Mouse (Mus musculus) hindbrain, postnatal 0 days (tissue): ENCODE data around the gene Cdh26. TPM values are rescaled to one million over a fixed set of nuclear protein-coding genes. Genes with fewer than 3 reads are reported as not detected.
A peak's percentile ranks its signal among the peaks of the same experiment; 100 is the strongest.

ENCODE experiments used
- ATAC-seq: fragments of 200-750 bp; cut with Nextera tagmentation; 2 replicates; pipeline ENCODE4 v1.8.0; 2017; ENCODE audit warnings: mild to moderate bottlenecking, moderate TSS enrichment, moderate library complexity
- DNase-seq: peaks from one replicate; pipeline ENCODE4 v3.0.0-alpha.2; 2015; ENCODE audit warnings: low spot score
- H3K27ac ChIP-seq: fragments of 300-500 bp; sonication (generic); 2 replicates; pipeline ENCODE4 v1.5.1; 2014; ENCODE audit warnings: mild to moderate bottlenecking
- H3K27me3 ChIP-seq: fragments of 300-500 bp; sonication (generic); 2 replicates; pipeline ENCODE4 v1.6.1; 2014; ENCODE audit warnings: low read length, mixed read lengths; ENCODE audit not compliant: insufficient read depth
- H3K36me3 ChIP-seq: fragments of 300-500 bp; sonication (generic); 2 replicates; pipeline ENCODE4 v1.6.1; 2014; ENCODE audit warnings: low read length, mixed read lengths; ENCODE audit not compliant: insufficient read depth
- H3K4me1 ChIP-seq: fragments of 300-500 bp; sonication (generic); 2 replicates; pipeline ENCODE4 v1.6.1; 2014; ENCODE audit warnings: antibody characterized with exemption, low read length, mixed read lengths; ENCODE audit not compliant: insufficient read depth
- H3K4me2 ChIP-seq: fragments of 300-500 bp; sonication (generic); 2 replicates; pipeline ENCODE4 v1.6.1; 2014; ENCODE audit warnings: low read depth, mild to moderate bottlenecking, low read length, moderate library complexity, mixed read lengths
- H3K4me3 ChIP-seq: fragments of 300-500 bp; sonication (generic); 2 replicates; pipeline ENCODE4 v1.5.1; 2014; ENCODE audit warnings: low read length
- H3K9ac ChIP-seq: fragments of 300-500 bp; sonication (generic); replicated peaks from 2 replicates; pipeline ENCODE4 v1.6.1; 2014; ENCODE audit warnings: mild to moderate bottlenecking, low read length, moderate library complexity, mixed read lengths
- H3K9me3 ChIP-seq: fragments of 300-500 bp; sonication (generic); 2 replicates; pipeline ENCODE4 v1.6.1; 2016; ENCODE audit warnings: low read length, mixed read lengths
- CTCF ChIP-seq: IDR thresholded peaks from 2 replicates; pipeline ENCODE4 v1.5.1; 2016; ENCODE audit warnings: antibody characterized with exemption, control low read depth, low read depth
- WGBS: fragments of 180-500 bp; shearing (Covaris S2); extraction: QIAGEN DNeasy Blood & Tissue Kit; methylation state at CpG from one replicate; pipeline ENCODE4 v1.1.7; 2014; 5-methylcytosine and 5-hydroxymethylcytosine counted together
- polyA plus RNA-seq: library from polyadenylated mRNA; unstranded; fragments of >200 nt; fragmentation: Nextera tagmentation; extraction: Ambion mirVana; gene quantifications from 2 replicates; pipeline ENCODE4 v1.2.1, GENCODE M21; 2015
- total RNA-seq: library from RNA; depleted of rRNA; stranded (reverse); fragments of >200 nt; gene quantifications from 2 replicates; pipeline ENCODE4 v1.2.3, GENCODE M21; 2014; rRNA removed

Gene Cdh26
- 0.14 and 0.42 TPM in 2 replicates for total RNA-seq
- 0.37 and 0.38 TPM in 2 replicates for polyA plus RNA-seq

GRCm38 (mm10) chr2:178430231-178430630 is at the start of gene Cdh26:
Gene Cdh26 (plus strand): TSS chr2:178430531.
- H3K9me3 ChIP-seq = no peaks in the 10 kb centered on the region
- 80% methylated on average over 4 of the region's 4 CpGs for WGBS
- no peaks in the 10 kb centered on the region for H3K4me1 ChIP-seq
- H3K4me2 ChIP-seq = no peak within 1 kb of the TSS
- no peak within 1 kb of the TSS for H3K9ac ChIP-seq
- TF ChIP-seq CTCF = no peak
- no peak within 1 kb of the TSS for H3K27ac ChIP-seq
- no peak for DNase-seq
- H3K27me3 ChIP-seq = no peaks in the 10 kb centered on the region
- ATAC-seq = no peak
- no peaks in the 10 kb centered on the region for H3K36me3 ChIP-seq
- H3K4me3 ChIP-seq = no peak within 1 kb of the TSS

GRCm38 (mm10) chr2:178407053-178407815 is 23.1 kb upstream of the Cdh26 start, which contains the start of gene Sycp2:
Gene Sycp2 (minus strand): TSS chr2:178407685.
- no peak within 1 kb of the TSS for H3K9ac ChIP-seq
- peak; percentile 44; the same call in 1 of the 2 replicates for TF ChIP-seq CTCF
- H3K27me3 ChIP-seq = no peaks in the 10 kb centered on the region
- 87% methylated on average over 52 of the region's 52 CpGs for WGBS
- no peak within 1 kb of the TSS for H3K27ac ChIP-seq
- DNase-seq = no peak
- H3K4me1 ChIP-seq = no peaks in the 10 kb centered on the region
- H3K9me3 ChIP-seq = no peaks in the 10 kb centered on the region
- peak; percentile 45; the same call in 1 of the 2 replicates for ATAC-seq
- no peak within 1 kb of the TSS for H3K4me2 ChIP-seq
- no peaks in the 10 kb centered on the region for H3K36me3 ChIP-seq
- no peak within 1 kb of the TSS for H3K4me3 ChIP-seq

GRCm38 (mm10) chr2:178409024-178409423 is 21.3 kb upstream of the Cdh26 start:
- H3K9me3 ChIP-seq = no peaks in the 10 kb centered on the region
- H3K4me3 ChIP-seq = no peak overlapping the region
- ATAC-seq (no peak), DNase-seq (no peak)
- TF ChIP-seq CTCF = no peak
- peaks cover 12% of the 10 kb centered on the region; the same call in 1 of the 2 replicates for H3K4me1 ChIP-seq
- H3K36me3 ChIP-seq = no peaks in the 10 kb centered on the region
- no peak overlapping the region for H3K9ac ChIP-seq
- H3K27ac ChIP-seq = no peak overlapping the region
- H3K4me2 ChIP-seq = no peak overlapping the region
- H3K27me3 ChIP-seq = no peaks in the 10 kb centered on the region
- WGBS = 54% methylated on average over 1 of the region's 1 CpGs

- H3K4me1 ChIP-seq = peaks cover 17% of the 10 kb centered on the region
- 85% methylated on average over 6 of the region's 6 CpGs for WGBS
- no peak overlapping the region for H3K4me2 ChIP-seq
- DNase-seq (no peak), ATAC-seq (no peak)
- no peak overlapping the region for H3K4me3 ChIP-seq
- no peak overlapping the region for H3K27ac ChIP-seq
- no peak for TF ChIP-seq CTCF
- H3K9me3 ChIP-seq = no peaks in the 10 kb centered on the region
- no peaks in the 10 kb centered on the region for H3K27me3 ChIP-seq
- H3K9ac ChIP-seq = no peak overlapping the region
- no peaks in the 10 kb centered on the region for H3K36me3 ChIP-seq
Observed at GRCm38 (mm10) chr2:178410286-178410685, 20.0 kb upstream of the Cdh26 start.

GRCm38 (mm10) chr2:178412598-178412997 is 17.7 kb upstream of the Cdh26 start:
- no peak for DNase-seq
- ATAC-seq = no peak
- no peak overlapping the region for H3K9ac ChIP-seq

GRCm38 (mm10) chr2:178413081-178413480 is 17.2 kb upstream of the Cdh26 start:
- Histone ChIP-seq H3K4me3 (peak overlapping the region; percentile 66), H3K27ac (peak overlapping the region; percentile 82; the same call in 1 of the 2 replicates), H3K9ac (peak overlapping the region; percentile 71; the same call in 1 of the 2 replicates), H3K4me2 (peak overlapping the region; percentile 98), H3K27me3 (no peaks in the 10 kb centered on the region), H3K36me3 (no peaks in the 10 kb centered on the region), H3K4me1 (peaks cover 23% of the 10 kb centered on the region), H3K9me3 (no peaks in the 10 kb centered on the region)
- WGBS = 57% methylated on average over 13 of the region's 13 CpGs
- ATAC-seq (no peak), DNase-seq (peak; percentile 13)
- TF ChIP-seq CTCF = no peak

More at GRCm38 (mm10) chr2:178412598-178412997, 17.7 kb upstream of the Cdh26 start:
- Histone ChIP-seq H3K27me3 (no peaks in the 10 kb centered on the region), H3K27ac (no peak overlapping the region), H3K9me3 (no peaks in the 10 kb centered on the region), H3K4me1 (peaks cover 23% of the 10 kb centered on the region), H3K4me3 (no peak overlapping the region), H3K36me3 (no peaks in the 10 kb centered on the region), H3K4me2 (peak overlapping the region; percentile 98)
- 51% methylated on average over 6 of the region's 6 CpGs for WGBS
- TF ChIP-seq CTCF = no peak
